Mouse (Mus musculus): ENCODE results near the gene Oprd1.

DNA sequence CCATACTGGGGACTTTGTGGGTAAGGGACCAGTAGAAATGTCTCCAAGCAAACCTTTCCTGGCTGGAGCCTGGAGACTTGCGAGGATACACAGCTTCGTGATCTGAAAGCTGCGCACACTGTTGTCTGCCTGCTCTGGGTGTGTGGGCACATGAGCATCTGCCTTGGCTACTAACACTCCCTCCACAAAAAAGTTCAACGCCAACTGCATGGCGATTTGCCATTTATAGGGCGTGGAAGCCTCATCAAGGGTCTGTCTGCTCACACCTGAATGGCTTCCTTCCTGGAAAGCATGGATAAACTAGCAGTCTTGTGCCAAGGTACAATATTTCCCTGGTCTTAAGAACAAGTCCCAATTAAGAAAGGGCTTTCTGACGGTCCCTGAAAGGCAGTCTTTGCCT, 12.5 kb downstream of the Oprd1 start:
- TF ChIP-seq CTCF (IDR thresholded peaks at IDR 0.05; ENCODE audit: low read depth) (no peak), EP300 (IDR thresholded peaks at IDR 0.05; ENCODE audit: low read depth) (no peak)
